Mouse (Mus musculus) right cerebral cortex, postnatal 4 days (tissue): ENCODE data around the gene Tmc7.

Experiments
- DNase-seq: peaks from one replicate; pipeline ENCODE4 v3.0.0-alpha.2; 2022

Gene Tmc7

DNA sequence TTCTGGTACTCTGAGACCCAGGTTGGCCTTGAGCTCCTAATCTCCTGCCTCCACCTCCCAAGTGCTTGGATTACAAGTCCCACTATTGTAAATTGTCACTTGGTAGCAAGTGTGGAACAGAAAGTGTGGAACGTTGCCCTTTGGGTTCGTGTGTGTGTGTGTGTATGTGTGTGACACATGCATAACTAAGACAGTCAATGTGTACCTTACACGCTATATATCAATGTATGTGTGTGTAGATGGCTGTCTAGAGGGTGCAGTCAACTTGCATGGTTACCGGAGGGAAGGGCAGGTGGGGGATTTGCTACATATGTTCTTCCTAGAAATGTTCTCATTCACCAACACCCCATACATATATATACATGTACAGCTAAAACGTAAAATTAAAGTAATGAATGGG is 390 bp upstream of the Tmc7 start:
- DNase-seq: no peak

DNA sequence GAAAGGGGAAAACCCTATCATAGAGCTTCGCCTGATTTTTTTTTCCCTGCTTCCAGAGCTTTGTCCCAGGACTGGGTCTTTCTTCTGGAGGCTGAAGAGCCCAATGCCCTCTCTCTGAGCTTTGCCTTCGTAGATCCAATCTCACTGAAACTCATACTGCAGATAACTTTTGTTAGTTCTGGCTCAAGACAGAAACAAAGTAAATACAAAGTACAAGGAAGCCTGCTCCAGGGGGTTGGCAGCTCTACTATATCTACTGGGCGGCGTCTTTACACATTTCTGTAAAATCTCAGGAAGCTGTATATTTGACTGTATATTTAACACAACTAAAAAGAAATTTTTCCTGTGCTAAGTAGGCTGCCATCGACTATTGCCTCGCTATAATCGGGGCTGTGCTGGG is 715 bp downstream of the Tmc7 start:
- no peak for DNase-seq

DNA sequence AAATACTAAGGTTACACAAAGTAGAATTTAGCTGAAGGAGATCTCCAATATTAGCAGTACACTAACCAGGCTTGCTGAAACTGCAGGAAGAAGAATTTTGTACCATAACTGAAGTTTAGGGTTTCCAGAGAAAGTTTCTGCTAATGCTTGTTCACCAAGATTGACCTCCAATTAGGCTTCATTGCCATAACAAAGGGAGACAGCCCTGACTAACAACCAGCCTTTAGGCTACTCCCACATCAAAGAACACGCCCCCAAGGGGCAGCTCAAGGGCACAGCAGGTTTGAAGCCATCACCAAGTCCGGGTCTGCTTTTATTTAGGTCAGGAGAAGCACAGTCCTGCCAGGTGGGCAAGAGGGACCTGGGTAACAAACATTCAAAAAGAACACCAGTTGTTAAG is 4.6 kb downstream of the Tmc7 start:
- no peak for DNase-seq

DNA sequence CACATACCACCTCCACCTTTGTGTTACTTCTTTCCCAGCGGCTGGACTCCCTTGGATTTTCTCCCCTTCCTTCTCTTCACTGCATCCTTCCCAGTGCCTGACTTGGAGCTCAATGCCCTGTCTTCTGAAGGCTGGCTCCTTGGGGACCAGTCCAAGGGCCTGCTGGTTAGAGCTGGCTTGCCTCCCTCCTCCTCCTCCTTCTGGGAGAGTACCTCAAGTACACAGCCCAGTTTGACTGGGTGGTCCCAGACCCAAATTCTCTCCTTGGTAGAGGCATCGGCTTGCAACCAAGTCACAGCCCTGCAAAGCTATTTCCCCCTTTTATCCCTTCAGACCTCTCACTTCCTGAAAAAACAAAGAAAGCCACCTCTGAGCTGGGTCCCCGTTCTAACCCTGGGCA is 6.3 kb downstream of the Tmc7 start:
- no peak for DNase-seq

DNA sequence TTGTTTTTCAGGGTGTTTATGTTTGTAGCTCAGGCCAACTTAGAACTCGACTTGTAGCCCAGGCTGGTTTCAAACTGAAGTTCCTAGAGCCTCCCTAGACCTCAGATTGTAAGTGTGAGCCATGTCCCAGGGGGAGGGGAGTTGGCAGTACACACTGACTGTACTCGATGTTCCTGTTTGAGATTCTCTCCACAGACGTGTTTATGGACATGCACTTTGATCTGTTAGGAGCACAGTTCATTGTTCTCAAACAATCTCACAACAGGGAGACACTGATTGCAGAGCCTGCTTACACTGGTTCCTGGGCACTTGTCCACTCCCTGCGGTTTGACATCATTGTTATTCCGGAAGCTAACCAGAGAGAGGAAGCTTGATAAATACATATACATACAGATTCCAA is 12.5 kb downstream of the Tmc7 start:
- no peak for DNase-seq

DNA sequence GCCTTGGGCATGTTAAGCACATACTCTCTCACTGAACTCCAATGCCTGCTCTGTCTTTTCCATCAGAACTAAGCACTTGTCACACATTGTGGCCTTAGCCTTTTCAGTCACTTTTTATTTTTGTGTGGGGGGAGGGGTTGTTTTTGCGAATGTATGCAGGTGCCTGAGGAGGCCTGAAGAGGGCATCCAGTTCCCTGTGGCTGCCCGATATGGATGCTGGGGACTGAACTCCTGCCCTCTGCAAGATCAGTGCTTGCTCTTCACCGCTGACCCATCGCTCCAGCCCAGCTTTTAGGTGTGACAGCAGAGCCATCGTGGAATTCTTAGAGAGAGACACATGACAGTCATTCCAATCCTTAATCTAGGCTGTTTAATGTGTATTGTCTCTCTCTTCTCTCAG is 13.2 kb downstream of the Tmc7 start:
- DNase-seq: no peak

DNA sequence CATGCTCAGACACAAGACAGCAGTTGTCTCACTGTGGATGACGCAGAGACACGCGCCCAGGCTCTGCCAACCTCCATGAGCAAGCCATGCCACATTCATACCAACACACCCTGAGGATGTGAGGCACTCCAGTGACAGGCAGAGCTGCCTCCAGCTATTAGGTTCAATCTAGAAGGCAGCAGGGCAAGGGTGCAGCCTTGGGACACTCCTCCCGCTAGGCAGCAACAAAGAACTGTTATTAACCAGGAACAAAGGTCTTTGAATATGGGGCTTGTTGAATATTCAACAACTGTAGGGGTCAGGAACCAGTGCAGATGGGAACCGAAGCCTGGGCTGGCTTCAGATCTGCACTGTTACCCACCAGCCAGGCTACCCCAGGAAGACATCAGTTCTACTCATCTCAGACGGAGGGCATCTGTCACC is 15.4 kb downstream of the Tmc7 start:
- no peak for DNase-seq

DNA sequence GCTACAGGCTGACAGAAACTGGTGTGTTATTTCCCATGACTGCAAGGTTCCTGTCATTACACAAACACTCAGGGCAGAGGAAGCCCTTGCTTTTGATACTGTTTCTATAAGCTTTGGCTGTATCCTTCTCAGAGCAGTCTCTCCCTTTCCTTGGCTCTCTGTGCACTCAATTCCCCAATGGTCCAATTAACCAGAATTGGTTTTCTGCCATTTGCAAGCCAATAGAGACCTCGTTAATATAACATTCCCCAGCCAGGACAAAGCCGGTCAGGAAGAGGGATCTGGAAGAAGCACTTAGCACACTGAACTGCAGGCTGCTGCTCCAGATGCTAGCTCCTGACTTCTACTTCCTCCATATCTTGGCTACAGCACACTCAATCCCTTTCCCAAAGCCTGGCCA is 30.2 kb downstream of the Tmc7 start:
- DNase-seq: no peak

DNA sequence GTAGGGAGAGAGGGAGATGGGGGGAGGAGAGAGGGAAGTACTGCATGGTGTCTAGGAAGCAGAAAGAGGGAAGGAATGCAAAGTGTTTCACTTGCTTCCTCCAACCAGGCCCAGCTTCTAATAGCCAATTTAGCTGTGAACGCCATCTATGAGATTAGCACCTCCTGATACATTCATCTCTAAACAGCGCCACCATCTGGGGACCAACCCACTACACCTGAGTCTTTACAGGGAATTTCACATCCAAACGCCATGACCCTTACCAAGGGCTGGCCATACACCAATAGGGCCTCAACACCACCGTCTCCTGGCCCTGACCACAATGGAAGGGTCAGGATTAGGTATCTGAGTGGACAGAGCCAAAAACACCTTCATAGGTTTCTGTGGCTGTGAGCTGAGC is 30.7 kb downstream of the Tmc7 start:
- no peak for DNase-seq

DNA sequence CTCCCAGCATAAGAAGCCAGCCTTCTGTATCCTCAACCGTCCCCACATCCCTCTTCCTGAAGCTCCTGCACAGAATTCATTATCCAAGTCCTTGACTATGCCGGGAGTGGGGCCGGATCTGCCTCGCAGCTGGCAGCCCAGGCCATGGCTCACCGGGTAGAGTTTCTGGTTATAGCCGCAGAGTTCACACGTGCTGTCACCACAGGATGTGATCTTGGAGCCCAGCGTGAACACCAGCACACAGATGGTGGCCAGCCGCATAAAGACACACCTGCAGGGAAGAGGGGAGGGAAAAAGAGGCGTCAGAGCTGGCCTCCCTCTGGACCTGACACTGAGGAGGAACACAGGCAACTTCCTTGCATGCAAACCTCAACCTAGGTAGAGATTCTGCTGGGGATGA is 37.1 kb downstream of the Tmc7 start:
- DNase-seq: no peak

DNA sequence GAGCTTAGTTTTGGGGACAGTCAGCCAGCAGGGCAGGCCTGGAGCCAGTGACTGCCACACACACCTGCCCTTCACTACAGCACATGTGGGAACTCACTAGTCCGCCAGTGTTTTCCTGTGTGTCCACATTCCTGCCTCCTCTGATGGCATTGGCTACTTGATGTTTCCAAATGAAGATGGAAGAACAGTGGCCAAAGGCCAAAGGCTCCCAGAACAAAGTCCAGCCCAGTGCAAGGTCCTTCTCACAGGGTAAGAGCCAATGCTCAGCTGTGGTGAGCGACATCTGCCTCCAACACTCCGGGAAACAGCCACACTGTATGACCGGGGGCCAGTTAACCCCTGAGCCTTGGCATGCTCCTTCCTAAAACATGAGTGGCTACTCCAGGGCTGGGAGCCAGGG is 40.4 kb downstream of the Tmc7 start:
- no peak for DNase-seq

DNA sequence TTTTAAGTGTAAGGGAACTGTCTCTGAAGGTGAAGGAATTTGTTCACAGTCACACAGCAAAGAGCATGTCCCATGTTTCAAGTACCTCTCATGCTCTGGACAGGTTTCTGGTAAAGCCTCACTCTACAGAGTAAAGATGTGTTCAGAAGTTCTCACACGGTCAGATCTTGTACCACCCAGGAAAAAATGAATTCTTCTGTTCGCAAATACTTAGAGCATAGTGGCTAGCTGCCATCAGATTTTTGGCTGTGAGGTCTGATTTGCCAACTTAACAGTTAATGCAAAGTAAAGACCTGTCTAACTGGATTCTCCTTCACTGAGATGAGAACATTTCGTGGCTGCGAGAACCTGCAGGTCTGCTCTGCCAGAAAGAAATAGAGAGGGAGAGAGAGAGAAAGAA is 49.5 kb downstream of the Tmc7 start:
- no peak for DNase-seq

DNA sequence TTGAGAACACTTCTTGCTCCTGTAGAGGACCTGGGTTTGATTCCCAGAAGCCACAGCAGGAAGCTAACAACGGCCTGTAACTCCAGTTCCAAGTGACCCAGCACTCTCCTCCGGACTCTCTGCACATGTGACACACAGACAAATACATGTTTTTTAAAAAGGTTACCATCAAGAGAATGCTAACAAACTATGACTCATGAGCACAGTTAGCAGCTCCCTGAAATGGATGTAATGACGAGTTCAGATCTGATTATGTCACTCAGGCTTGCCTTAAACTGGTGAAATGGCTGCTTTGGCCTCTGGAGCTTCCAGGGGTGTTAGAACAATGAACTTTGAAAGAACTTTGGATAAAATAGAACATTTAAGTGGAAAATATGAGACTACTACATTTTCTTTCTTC is 50.2 kb downstream of the Tmc7 start:
- no peak for DNase-seq

DNA sequence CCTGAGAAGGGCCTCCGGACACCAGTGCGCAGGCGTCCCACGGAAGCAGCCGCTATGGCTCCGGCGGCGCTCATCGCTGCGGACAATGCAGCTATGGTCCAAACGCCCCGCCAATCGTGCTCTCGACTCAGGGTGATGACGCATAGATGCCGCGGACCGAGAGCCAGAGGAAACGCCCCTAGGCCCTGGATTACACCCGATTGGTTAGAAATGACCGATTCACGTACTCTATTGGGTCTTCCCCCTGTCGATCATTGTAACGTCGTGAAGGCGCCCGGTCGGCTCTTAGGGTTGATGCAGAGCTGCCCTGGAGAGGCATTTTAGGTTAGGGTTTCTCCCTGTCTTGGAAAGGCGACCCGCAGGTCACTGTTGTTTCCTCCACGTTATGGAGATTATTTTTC is 51.4 kb downstream of the Tmc7 start, which contains the start of gene Coq7:
Coq7 (minus strand) TSS at position 179 of the 401 bp plus-strand sequence.
- DNase-seq: peak; percentile 89

DNA sequence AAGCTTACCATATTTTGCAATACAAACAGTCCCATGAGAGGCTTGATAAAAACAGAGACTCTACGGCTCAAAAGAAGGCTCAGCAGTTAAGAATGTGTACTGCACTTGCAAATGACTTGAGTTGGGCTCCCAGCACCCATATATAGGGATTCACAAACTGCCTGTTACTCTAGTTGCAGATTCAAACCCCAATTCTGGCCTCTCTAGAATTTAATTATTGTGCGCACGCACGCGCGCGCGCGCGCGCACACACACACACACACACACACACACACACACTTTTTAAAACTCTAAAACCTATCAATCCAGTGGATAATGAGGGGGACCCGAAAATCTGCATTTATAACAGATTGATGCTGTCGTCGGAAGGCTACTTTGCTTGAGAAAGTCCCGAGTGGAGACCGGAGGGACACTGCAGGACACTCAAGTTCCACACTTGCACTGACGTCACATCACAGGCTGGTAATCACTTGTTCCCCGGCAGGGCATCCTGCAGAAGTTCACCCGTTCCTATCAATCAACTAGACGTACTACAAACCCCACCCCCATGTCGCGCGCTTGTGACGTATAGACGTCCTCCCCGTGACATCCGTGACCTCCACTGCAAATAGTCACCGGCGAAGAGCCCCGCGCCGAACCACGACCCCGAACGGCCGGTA is 51.9 kb downstream of the Tmc7 start:
- DNase-seq: peak; percentile 98

DNA sequence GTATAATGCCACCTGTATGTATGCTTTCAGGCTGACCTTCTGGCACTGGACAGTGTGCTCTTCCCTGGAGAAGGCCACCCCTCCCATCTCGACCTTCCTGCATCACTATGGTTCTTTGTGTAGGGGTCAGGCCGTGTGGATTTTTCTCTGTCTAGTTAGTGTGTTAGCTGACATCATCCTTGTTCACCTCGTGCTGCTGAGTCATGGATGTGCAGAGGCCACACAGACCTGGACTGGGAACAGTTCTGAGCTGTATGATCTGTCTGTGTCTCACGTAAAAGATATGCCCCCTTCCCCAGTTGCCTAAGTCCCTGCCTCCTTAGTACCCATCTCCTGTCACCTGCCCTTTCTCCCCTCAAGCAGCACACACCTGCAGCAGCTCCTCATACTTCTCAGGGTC is 57.6 kb downstream of the Tmc7 start:
- no peak for DNase-seq

DNA sequence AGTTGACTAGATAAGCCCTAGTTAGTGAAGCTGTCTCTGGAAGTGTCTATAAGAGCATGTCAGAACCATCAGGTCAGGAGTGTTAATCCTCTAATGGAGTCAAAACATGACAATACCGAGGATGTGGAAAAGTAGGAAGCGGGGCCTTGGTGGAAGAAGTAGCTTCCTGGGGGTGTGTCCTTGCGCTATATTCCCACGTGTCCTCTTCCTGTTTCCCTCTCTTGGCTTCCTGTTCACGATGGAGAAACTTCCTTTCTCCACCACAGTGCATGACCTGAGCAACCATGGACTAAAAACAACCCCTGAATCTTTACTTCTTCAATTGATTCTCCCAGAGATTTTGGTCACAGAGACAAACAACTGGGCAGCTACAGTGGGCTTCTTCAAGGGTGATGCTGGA is 62.5 kb downstream of the Tmc7 start:
- DNase-seq: no peak

DNA sequence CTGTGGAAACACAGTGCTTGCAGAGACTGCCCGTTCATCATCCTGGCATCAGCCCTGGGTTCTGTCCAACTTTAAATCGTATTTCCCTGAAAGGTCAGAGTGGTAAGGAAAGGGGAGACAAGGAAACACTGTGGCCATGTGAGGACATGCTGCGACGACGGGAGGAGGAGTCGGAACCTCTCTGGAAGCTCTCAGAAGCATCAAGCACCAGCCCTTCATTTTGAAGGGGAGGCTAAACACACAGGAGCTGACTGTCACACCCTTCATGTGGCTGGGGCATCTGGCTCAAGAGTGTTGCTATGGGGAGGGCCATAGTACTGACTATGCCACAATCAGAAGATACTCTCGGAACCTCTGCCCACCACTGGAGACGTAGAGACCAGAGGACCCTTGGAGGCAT is 64.9 kb downstream of the Tmc7 start:
- no peak for DNase-seq

DNA sequence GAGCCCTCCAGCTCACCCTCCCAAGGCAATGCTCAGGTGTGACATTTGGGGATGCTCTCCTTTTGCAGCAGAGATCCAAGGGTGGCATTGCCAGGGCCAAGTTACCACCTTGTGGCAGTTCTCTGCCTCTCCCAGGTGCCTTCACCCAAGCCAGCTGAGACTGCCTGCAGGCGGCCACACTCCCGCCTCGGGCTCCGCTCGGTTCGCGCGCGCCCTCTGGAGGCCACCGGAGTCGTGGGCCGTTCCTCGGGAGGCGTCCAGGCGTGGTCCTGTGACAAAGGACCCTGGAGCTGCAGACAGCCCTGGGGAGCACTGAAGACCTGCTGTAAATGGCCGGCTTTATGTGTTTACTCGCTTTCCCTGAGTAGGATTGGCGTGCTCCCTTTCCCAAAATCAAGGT is 65.8 kb downstream of the Tmc7 start:
- DNase-seq: peak; percentile 82

DNA sequence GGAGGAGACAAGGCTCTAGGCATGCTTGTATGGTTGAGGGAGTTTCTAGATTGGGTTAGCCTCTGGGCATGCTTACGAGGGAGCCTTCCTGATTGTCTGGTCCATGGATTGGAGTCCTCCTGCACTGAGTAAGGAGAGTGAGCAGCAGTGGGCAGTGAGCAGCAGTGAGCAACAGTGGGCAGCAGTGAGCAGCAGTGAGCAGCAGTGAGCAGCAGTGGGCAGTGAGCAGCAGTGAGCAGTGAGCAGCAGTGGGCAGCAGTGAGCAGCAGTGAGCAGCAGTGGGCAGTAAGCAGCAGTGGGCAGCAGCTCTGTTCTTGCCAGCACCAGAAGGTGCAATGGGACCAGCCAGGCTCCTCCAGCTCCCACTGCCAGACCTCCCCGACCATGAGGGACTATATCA is 66.7 kb downstream of the Tmc7 start:
- DNase-seq: no peak

DNA sequence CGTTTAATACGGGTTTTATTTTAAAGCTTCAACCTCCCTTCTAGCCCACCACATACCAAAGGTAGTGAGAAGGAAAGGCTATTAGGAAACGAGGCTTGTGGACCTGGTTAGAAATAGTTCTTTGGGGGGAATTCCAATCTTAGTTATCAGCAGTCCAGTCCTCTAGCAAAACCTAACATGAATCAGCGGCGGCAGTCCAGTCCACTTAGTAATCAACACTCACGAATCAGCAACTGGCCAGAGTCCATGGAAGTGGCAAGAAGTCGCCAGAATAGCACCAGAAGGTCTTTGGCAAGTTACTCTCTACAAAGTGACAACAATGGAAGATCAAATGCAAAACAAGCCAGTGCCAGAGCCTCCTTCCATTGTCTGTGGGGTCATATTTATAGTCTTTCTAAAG is 76.0 kb downstream of the Tmc7 start:
- no peak for DNase-seq

DNA sequence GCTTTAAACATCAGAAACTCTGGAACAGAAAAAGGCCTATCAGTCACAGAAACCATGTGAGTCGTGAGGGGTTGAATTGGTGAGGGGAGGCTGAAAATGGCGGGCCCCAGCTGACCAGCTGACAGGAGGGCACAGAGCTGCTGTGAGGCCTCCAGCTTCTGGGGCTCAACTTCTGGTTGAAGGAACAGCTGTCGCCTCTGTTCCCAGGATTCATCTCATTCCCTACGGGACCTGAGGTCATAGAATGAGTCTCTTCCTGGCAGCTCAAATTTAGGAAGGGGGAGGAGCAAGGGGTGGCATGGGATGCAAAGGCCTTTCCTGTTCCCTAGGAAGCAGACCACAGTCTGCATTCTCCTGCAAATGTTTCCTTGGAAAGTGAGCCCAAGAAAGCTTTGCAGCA is 80.7 kb downstream of the Tmc7 start:
- DNase-seq: no peak

DNA sequence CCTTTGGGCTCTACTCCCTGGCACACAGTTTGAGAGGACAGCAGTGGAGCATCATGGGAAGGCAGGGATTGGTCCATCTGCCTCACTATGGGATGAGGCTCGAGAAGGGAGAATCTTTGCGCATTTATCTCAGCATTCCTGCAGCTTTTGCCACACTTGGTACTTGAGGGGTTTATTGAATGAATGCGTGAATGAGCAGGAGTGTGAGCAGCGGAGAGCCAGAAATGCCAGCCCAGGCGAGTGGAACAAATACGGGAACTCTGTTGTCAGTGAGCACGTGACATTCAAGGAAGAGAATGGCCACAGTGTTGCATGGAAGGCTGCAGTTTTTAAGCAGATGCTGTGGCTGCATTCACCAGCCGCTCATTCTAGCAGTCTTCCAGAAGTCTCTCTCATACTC is 82.2 kb downstream of the Tmc7 start:
- no peak for DNase-seq

DNA sequence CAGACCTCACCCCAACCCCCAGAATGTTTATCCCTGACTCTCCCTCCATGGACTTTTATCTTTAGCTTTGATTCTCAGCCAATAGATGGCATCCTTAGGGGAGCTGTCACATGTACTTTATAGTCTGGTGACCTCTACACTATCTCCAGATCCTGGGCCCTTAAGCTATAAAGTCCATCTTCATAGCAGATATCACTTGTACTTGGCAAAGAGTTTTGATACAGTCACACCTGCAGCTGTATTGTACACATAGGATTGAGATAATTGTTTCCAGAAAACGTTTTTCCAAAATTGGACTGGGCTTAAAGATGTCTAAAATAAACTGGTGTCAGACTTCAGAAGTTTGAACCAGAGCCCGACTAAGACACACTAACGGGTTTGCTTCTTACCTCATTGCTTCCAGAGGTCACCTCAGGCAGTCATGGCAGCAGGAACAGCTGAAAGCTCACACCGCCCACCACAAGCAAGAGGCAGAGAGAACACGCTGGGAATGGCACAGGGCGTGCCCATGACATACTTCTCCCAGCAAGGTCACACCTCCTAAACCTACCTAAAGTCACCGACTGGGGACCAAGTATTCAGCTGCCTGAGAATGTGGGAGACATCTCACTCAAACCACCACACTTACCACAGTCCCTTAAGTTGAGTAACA is 84.6 kb downstream of the Tmc7 start:
- DNase-seq: no peak
